Mouse (Mus musculus) erythroblast, embryonic 14.5 days (primary cell): ENCODE data around the gene E2f7. TPM values are rescaled to one million over a fixed set of nuclear protein-coding genes. Genes with fewer than 3 reads are reported as not detected.
A peak's percentile ranks its signal among the peaks of the same experiment; 100 is the strongest.

Source experiments
- H3K27me3 ChIP-seq: 2 replicates; pipeline ENCODE4 v1.6.1; 2012; ENCODE audit warnings: inconsistent platforms; ENCODE audit not compliant: control insufficient read depth
- H3K36me3 ChIP-seq: 2 replicates; pipeline ENCODE4 v1.6.1; 2012; ENCODE audit warnings: mild to moderate bottlenecking, inconsistent platforms; ENCODE audit not compliant: control insufficient read depth
- H3K4me1 ChIP-seq: 2 replicates; pipeline ENCODE4 v1.6.1; 2012; ENCODE audit warnings: inconsistent platforms; ENCODE audit not compliant: control insufficient read depth
- H3K4me3 ChIP-seq: replicated peaks from 2 replicates; pipeline ENCODE3; 2012; ENCODE audit warnings: moderate library complexity, mild to moderate bottlenecking, inconsistent platforms
- H3K9me3 ChIP-seq: 2 replicates; pipeline ENCODE4 v1.6.1; 2012; ENCODE audit warnings: low read length, inconsistent platforms, mixed read lengths; ENCODE audit not compliant: control insufficient read depth
- GATA1 ChIP-seq: IDR thresholded peaks from 2 replicates; pipeline ENCODE4 v1.6.1; 2012; ENCODE audit warnings: low read length, inconsistent platforms, mixed read lengths
- TAL1 ChIP-seq: IDR thresholded peaks from 3 replicates; pipeline ENCODE4 v1.6.1; 2012; ENCODE audit warnings: low read length, inconsistent platforms, mixed read lengths
- polyA plus RNA-seq: library from polyadenylated mRNA; stranded (reverse); fragments of >175 nt; gene quantifications from 2 replicates; pipeline ENCODE4 v1.2.3, GENCODE M21; 2012

E2f7 gene
- polyA plus RNA-seq: 2.1 and 2.7 TPM in 2 replicates

DNA sequence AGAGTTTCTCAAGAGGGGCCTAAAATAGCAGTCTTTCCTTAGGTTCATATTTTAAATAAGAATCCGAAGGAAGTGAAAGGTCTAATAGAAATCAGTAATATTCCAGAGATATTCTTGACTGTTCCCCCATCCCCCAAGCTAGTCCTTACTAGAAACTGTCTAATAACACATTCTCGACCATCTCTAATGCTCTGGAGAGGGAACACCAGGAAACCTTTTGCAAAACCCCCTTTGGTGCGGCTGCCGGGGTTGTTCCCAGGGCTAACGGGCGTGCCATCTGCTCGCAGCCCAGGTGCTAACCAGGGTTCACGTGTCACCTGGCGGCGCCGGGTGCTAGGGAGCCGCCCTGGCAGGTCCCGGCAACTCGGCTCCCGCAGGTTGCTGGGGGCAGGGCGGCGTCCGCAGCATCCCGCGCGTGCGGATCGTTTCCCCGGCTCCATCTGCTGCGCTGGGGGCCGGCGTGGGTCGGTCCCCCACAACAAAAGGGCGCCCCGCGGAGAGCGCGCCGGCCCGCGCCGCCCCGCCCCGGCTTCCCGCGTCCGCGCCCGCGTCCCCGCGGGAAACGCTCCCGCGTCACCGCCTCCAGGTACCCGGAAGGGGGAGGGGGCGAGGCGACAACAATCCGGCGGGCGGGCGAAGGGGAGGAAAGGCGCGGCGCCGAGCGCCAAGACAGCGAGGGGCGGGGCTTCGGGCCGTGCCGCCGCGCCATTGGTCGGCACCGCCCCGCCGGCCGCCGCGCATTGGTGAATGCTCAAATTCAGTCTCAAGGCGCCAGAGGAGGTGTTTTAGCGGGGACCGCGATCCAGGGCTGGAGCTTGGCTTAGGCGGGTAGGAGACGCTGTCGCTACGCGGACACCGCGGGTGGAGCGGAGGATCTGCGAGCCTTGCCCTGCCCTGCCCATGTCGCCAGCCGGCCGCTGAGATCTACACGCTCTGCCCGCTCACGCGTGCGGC is at the start of gene E2f7:
Gene E2f7 (plus strand): TSS at position 754 of the 954 bp plus-strand sequence.
- peaks cover 35% of the 10 kb centered on the region for H3K27me3 ChIP-seq
- peak within 1 kb of the TSS; percentile 98 for H3K4me3 ChIP-seq
- H3K9me3 ChIP-seq: no peaks in the 10 kb centered on the region
- peaks cover 42% of the 10 kb centered on the region for H3K4me1 ChIP-seq
- TF ChIP-seq GATA1 (no peak), TAL1 (no peak)
- H3K36me3 ChIP-seq: peaks cover 36% of the 10 kb centered on the region

DNA sequence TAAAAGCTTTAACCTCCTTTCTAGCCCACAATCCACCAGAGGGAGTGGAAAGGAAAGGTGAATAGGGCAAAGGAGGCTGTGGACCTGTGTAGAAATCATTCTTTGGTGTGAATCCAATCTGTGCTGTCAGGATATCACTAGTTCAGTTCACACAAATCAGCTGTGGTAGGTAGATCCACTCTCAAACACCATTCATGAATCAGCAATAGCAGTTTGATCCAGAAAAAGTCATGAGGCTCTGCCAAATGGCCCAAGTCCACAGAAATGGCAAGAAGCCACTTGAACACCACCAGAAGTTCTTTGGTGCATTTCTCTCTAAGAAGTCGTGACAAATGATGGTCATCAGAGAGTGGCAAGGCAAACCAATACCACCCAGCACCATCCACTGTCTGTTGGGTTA is 44.0 kb upstream of the E2f7 start:
- peaks cover 3% of the 10 kb centered on the region; the same call in 1 of the 2 replicates for H3K9me3 ChIP-seq
- H3K36me3 ChIP-seq: no peaks in the 10 kb centered on the region
- TF ChIP-seq GATA1 (no peak), TAL1 (no peak)
- no peak overlapping the region for H3K4me3 ChIP-seq
- no peaks in the 10 kb centered on the region for H3K27me3 ChIP-seq
- H3K4me1 ChIP-seq: no peaks in the 10 kb centered on the region

DNA sequence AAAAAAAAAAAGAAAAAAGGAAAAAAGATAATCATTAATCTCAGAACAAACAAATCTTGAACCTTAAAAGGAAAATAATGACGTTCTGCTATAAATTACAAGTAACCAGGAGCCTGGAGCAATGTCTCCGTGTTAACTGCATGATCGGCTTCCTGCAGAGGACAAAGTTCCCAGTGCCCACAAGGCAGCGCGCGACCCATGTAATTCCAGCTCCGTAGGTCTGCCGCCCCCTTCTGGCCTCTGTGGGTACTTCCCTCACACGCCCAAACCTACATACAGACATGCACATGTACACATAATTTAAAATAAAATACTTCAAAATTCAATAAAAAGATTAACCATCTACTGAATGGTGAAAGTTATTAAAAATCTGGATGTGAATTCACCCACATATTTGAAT is 39.6 kb upstream of the E2f7 start:
- TF ChIP-seq TAL1 (no peak), GATA1 (no peak)
- no peaks in the 10 kb centered on the region for H3K36me3 ChIP-seq
- H3K9me3 ChIP-seq: peaks cover 3% of the 10 kb centered on the region; the same call in 1 of the 2 replicates
- H3K27me3 ChIP-seq: no peaks in the 10 kb centered on the region
- H3K4me1 ChIP-seq: no peaks in the 10 kb centered on the region
- H3K4me3 ChIP-seq: no peak overlapping the region

DNA sequence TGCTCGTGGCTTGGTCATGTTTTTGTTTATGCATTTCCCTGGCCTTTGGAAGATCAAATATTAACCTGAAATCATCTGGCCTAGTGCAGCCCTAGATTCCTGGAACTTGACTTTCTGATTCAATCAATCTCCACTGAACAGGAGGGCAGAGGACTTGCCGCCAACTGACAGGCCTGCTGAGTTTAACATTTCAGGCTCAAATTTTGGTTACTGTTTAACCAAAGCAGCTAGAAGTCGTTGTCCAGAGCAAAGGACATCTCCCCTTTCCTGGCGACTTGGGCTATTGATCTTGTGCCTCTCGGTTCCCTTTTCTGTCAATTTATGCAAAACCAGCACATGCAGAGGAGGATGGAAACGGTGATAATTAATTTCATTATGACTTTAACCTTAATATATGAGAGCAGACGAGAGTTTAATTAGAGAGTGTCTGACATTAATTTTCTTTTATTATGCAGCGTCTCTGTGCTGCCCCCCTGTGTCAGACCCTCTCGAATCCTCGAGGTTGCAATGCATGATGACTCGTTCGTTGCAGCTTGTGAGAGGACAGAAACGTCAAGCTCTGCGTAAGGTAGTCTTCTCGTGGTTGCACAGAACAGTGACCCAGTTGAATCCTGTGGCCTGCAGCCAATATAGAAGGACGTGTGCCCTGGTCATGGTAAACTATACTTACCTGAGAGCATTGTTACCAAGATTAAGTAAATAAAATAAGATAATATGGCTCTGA is 37.7 kb upstream of the E2f7 start:
- Histone ChIP-seq H3K36me3 (no peaks in the 10 kb centered on the region), H3K9me3 (peaks cover 3% of the 10 kb centered on the region; the same call in 1 of the 2 replicates), H3K27me3 (no peaks in the 10 kb centered on the region), H3K4me3 (no peak overlapping the region), H3K4me1 (no peaks in the 10 kb centered on the region)
- TF ChIP-seq GATA1: no peak
- TF ChIP-seq TAL1: no peak

DNA sequence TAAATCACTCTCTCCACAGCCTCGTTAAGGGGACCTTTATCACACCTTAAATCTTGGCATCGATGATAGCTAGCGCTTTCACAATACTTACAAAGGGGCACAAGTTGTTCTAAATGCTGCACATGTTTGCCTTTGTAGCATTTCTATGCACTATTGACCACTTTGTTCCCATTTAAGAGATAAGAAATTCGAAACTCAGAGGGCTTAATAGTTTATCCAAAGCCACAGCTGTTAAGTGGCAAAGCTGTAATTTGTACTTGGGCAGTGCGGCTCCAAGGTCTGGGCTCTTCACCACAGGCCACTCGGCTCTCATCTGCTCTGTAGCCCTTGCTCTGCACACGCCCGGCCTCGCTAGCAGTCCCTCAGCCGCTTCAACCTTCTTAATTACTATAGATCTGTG is 28.4 kb upstream of the E2f7 start:
- TF ChIP-seq GATA1 (no peak), TAL1 (no peak)
- no peaks in the 10 kb centered on the region for H3K36me3 ChIP-seq
- no peaks in the 10 kb centered on the region; the same call in 1 of the 2 replicates for H3K9me3 ChIP-seq
- H3K4me3 ChIP-seq: no peak overlapping the region
- H3K27me3 ChIP-seq: no peaks in the 10 kb centered on the region
- no peaks in the 10 kb centered on the region for H3K4me1 ChIP-seq

DNA sequence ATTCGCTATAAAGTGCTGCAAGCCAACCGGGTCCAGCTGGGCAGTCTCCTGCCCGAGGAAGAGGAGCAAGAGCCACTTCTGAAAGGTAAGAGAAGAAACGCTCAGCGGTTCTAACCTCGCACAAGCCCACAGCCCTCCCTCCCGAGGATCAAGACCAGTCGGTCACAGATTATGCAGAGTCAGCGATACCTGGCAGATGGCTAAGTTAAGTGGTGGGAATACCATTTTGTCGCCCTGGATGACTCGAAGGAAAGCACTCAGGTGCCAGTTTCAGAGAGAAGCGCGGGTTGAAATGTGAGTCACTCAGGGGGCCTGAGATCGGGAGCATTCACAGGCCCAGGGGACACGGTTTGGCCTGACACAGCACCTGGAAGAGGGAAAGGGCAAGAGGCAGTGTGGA is 18.8 kb upstream of the E2f7 start:
- TF ChIP-seq GATA1 (no peak), TAL1 (no peak)
- Histone ChIP-seq H3K4me1 (no peaks in the 10 kb centered on the region), H3K9me3 (no peaks in the 10 kb centered on the region), H3K27me3 (no peaks in the 10 kb centered on the region), H3K4me3 (no peak overlapping the region), H3K36me3 (no peaks in the 10 kb centered on the region)

DNA sequence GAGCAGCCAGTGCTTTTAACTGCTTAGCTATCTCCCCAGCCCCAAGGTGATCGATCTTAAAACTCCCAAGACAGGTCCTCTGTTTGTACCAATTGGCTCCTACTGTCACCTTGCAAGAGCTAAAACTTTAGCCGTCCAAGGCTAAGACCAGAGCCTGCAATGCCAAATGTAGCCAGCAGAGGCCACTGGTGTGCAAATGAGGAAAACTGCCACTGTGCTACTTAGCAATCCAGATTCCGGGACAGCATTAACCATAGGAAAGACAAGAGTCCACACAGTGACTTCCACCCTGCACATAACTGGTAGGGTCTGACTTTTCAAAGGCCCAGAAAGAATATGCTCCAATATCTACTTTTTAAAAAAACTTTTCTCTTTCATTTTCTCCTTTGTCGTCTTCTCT is 17.4 kb upstream of the E2f7 start:
- H3K4me3 ChIP-seq: no peak overlapping the region
- H3K4me1 ChIP-seq: no peaks in the 10 kb centered on the region
- no peaks in the 10 kb centered on the region for H3K27me3 ChIP-seq
- TF ChIP-seq GATA1 (no peak), TAL1 (no peak)
- H3K36me3 ChIP-seq: no peaks in the 10 kb centered on the region
- no peaks in the 10 kb centered on the region for H3K9me3 ChIP-seq

DNA sequence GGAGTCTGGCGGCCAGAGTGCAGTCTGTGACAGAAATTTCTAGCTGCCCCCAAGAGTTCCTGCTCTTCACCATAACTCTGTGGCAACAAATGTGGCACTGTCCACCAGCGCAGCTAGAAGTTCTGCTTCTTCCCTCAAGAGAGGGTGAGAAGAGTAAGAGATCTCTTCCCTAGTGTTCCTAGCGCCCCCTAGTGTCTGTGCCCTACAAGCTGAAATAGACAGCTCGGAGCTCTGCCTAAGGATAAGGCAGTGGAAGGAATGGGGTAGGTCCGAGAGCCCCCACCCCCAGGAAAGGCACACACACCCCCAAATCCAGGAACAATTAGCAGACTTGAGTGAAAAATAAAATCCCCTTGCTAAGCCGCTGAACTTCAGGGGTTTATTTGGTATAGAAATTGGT is 11.9 kb upstream of the E2f7 start:
- Histone ChIP-seq H3K27me3 (peaks cover 2% of the 10 kb centered on the region; the same call in 1 of the 2 replicates), H3K36me3 (no peaks in the 10 kb centered on the region), H3K9me3 (no peaks in the 10 kb centered on the region), H3K4me1 (no peaks in the 10 kb centered on the region), H3K4me3 (no peak overlapping the region)
- TF ChIP-seq TAL1 (no peak), GATA1 (no peak)

DNA sequence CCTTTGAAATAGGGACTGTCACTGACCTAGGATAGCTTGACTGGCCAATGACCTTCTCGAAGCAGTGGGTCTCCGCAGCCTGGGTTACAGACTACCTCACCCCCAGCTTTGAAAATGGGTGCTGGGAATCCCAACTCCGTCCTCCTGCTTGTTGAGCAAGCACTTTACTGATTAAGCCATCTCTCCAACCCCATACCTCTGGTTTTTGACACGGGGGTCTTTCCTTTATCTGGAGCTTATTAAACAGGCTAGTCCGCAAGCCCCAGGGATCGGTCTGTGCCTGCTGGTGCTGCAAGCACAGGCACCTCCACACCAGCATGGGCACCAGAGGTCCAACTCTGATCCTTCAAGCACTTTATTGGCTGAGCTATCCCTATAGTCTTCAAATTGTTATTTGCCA is 1.5 kb upstream of the E2f7 start:
- H3K9me3 ChIP-seq: no peaks in the 10 kb centered on the region
- no peak for TF ChIP-seq GATA1
- TF ChIP-seq TAL1: no peak
- H3K4me3 ChIP-seq: no peak overlapping the region
- peaks cover 37% of the 10 kb centered on the region for H3K27me3 ChIP-seq
- H3K36me3 ChIP-seq: peaks cover 23% of the 10 kb centered on the region
- H3K4me1 ChIP-seq: peaks cover 31% of the 10 kb centered on the region
